Mouse (Mus musculus) bone marrow, adult 2 months (tissue): ENCODE measurements around the gene Tmem40. TPM values are rescaled to one million over a fixed set of nuclear protein-coding genes. Genes with fewer than 3 reads are reported as not detected.

Source experiments
- H3K27ac ChIP-seq: fragments of 200-500 bp; 2 replicates; pipeline ENCODE4 v1.5.1; 2012; ENCODE audit warnings: low read depth, mild to moderate bottlenecking, control low read depth, inconsistent platforms, low read length; ENCODE audit not compliant: control insufficient read depth, poor library complexity, insufficient read depth
- H3K4me1 ChIP-seq: fragments of 200-500 bp; 2 replicates; pipeline ENCODE4 v1.6.1; 2011; ENCODE audit warnings: low read length; ENCODE audit not compliant: control insufficient read depth, insufficient read depth
- H3K4me3 ChIP-seq: fragments of 200-500 bp; replicated peaks from 2 replicates; pipeline ENCODE3; 2011; ENCODE audit warnings: mild to moderate bottlenecking, low read depth, low read length, control low read depth; ENCODE audit not compliant: control insufficient read depth
- CTCF ChIP-seq: fragments of 200-500 bp; IDR thresholded peaks from 2 replicates; pipeline ENCODE4 v1.5.1; 2011; ENCODE audit warnings: low read length, control low read depth; ENCODE audit not compliant: control insufficient read depth, insufficient read depth
- POLR2A ChIP-seq: fragments of 200-500 bp; IDR thresholded peaks from 2 replicates; pipeline ENCODE4 v1.6.1; 2011; ENCODE audit warnings: low read depth, mild to moderate bottlenecking, control low read depth, low read length, borderline replicate concordance; ENCODE audit not compliant: control insufficient read depth
- WGBS: fragments of 180-500 bp; shearing (Covaris S2); methylation state at CpG from one replicate; pipeline ENCODE4 v1.1.7; 2018; 5-methylcytosine and 5-hydroxymethylcytosine counted together
- polyA plus RNA-seq: library from polyadenylated mRNA; stranded (reverse); fragments of >200 nt; gene quantifications from 2 replicates; pipeline ENCODE4 v1.2.4, GENCODE M21; 2011; ENCODE audit warnings: low replicate concordance; ENCODE audit not compliant: missing spikeins, insufficient read depth, insufficient read length

The Tmem40 gene
- polyA plus RNA-seq, 1 experiment: 84.4 TPM

GRCm38 (mm10) chr6:115759461-115759860, 2.7 kb downstream of the Tmem40 start:
- TF ChIP-seq POLR2A (no peak), CTCF (no peak)
- Histone ChIP-seq H3K4me1 (peaks cover 5% of the 10 kb centered on the region), H3K4me3 (peak overlapping the region; percentile 63), H3K27ac (peak overlapping the region; percentile 73)
- WGBS: 16% methylated on average over 5 of the region's 5 CpGs

GRCm38 (mm10) chr6:115758981-115759435, 3.2 kb downstream of the Tmem40 start:
- TF ChIP-seq POLR2A (peak; percentile 28; the same call in 1 of the 2 replicates), CTCF (no peak)
- Histone ChIP-seq H3K4me3 (peak overlapping the region; percentile 63), H3K4me1 (peaks cover 5% of the 10 kb centered on the region), H3K27ac (peak overlapping the region; percentile 73)
- 3% methylated on average over 9 of the region's 9 CpGs for WGBS

- H3K4me1 ChIP-seq: peaks cover 2% of the 10 kb centered on the region; the same call in 1 of the 2 replicates
- TF ChIP-seq POLR2A: no peak
- TF ChIP-seq CTCF: no peak
- WGBS: 57% methylated on average over 7 of the region's 7 CpGs
- H3K4me3 ChIP-seq: no peak overlapping the region
- no peak overlapping the region for H3K27ac ChIP-seq
Observed at GRCm38 (mm10) chr6:115755536-115755935, 6.7 kb downstream of the Tmem40 start.

GRCm38 (mm10) chr6:115746326-115746725, 15.9 kb downstream of the Tmem40 start:
- Histone ChIP-seq H3K4me1 (peaks cover 1% of the 10 kb centered on the region; the same call in 1 of the 2 replicates), H3K27ac (no peak overlapping the region), H3K4me3 (no peak overlapping the region)
- TF ChIP-seq POLR2A: no peak
- no peak for TF ChIP-seq CTCF
- 76% methylated on average over 1 of the region's 1 CpGs for WGBS

GRCm38 (mm10) chr6:115743569-115743968, 18.6 kb downstream of the Tmem40 start:
- 38% methylated on average over 1 of the region's 1 CpGs for WGBS
- Histone ChIP-seq H3K4me1 (peaks cover 1% of the 10 kb centered on the region; the same call in 1 of the 2 replicates), H3K27ac (no peak overlapping the region), H3K4me3 (no peak overlapping the region)
- TF ChIP-seq POLR2A (no peak), CTCF (no peak)

GRCm38 (mm10) chr6:115739056-115739455, 23.2 kb downstream of the Tmem40 start:
- TF ChIP-seq CTCF: no peak
- TF ChIP-seq POLR2A: no peak
- H3K4me1 ChIP-seq: no peaks in the 10 kb centered on the region
- no peak overlapping the region for H3K4me3 ChIP-seq
- no peak overlapping the region for H3K27ac ChIP-seq
- WGBS: 83% methylated on average over 5 of the region's 5 CpGs

- TF ChIP-seq CTCF: peak; percentile 29; the same call in 1 of the 2 replicates
- TF ChIP-seq POLR2A: no peak
- Histone ChIP-seq H3K4me3 (no peak overlapping the region), H3K27ac (no peak overlapping the region), H3K4me1 (no peaks in the 10 kb centered on the region)
- 77% methylated on average over 4 of the region's 4 CpGs for WGBS
Observed at GRCm38 (mm10) chr6:115734909-115735308, 27.3 kb downstream of the Tmem40 start.

GRCm38 (mm10) chr6:115732341-115732928, 29.8 kb downstream of the Tmem40 start:
- H3K4me1 ChIP-seq: no peaks in the 10 kb centered on the region
- H3K4me3 ChIP-seq: no peak overlapping the region
- 91% methylated on average over 22 of the region's 22 CpGs for WGBS
- no peak overlapping the region for H3K27ac ChIP-seq
- TF ChIP-seq CTCF (no peak), POLR2A (no peak)

GRCm38 (mm10) chr6:115730560-115731342, 31.5 kb downstream of the Tmem40 start:
- H3K4me1 ChIP-seq: no peaks in the 10 kb centered on the region
- 76% methylated on average over 20 of the region's 20 CpGs for WGBS
- no peak overlapping the region for H3K27ac ChIP-seq
- H3K4me3 ChIP-seq: no peak overlapping the region
- TF ChIP-seq POLR2A (no peak), CTCF (no peak)
